Mouse (Mus musculus): ENCODE measurements at regions not wholly inside any gene's neighbourhood (a gene's known extent, or its start where the extent isn't known, plus 50 kb on each side); places are given as distances from the start of the nearest gene placed in this dataset.

- no peak for DNase-seq (ENCODE audit: low read depth, low spot score)
Observed at GRCm38 (mm10) chr13:60427755-60428385, 173.9 kb upstream of the Dapk1 start.

GRCm38 (mm10) chr13:60429148-60429547 lies 172.6 kb upstream of the Dapk1 start:
- DNase-seq (ENCODE audit: low read depth, low spot score), result no peak

- no peak for DNase-seq (ENCODE audit: low read depth, low spot score)
Observed at GRCm38 (mm10) chr13:60431412-60431811, 170.3 kb upstream of the Dapk1 start.

- no peak for DNase-seq (ENCODE audit: low read depth, low spot score)
Observed at GRCm38 (mm10) chr13:60434221-60435210, 167.2 kb upstream of the Dapk1 start.

DNA sequence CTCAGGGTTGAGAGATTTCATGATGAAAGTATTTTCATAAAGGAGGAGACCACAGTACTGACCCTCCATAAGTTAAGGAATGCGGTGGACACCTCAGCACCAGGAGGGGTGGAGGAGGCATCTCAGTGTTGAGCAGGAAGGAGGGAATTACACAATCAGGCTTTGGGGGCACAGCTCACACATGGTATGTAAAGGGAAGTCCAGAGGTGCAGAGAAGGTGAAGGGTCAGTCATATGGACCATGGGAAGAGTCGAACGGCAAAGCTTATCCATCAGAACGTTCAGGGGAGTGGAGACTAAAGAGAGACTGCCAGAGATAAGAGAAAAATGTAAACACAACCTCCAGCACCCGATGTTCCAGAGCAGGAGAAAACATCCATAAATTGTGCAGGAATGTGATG lies 166.4 kb upstream of the Dapk1 start:
- DNase-seq (ENCODE audit: low read depth, low spot score), result no peak

- no peak for DNase-seq (ENCODE audit: low read depth, low spot score)
Observed at GRCm38 (mm10) chr13:60438177-60438576, 163.6 kb upstream of the Dapk1 start.

DNA sequence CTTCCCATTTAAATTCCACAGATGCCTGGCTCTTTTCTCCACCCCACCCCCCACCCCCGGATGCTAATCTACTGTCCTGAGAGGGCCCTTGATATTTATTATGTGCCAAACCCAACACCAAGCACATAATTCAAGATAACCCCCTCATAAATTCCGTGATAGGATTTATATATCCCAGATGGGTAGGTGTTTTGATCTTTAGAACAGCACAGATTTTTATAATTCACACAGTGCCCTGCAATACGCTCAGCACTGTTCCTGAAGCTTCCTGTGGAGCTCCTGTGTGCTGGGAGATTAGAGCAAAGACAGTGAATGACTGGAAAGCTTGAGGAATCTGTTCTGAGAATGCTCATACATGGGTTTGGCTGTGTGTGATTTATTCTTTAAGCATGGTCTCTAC lies 161.2 kb upstream of the Dapk1 start:
- DNase-seq (ENCODE audit: low read depth, low spot score), result no peak

- no peak for DNase-seq (ENCODE audit: low read depth, low spot score)
Observed at GRCm38 (mm10) chr13:60445164-60445563, 156.6 kb upstream of the Dapk1 start.

DNA sequence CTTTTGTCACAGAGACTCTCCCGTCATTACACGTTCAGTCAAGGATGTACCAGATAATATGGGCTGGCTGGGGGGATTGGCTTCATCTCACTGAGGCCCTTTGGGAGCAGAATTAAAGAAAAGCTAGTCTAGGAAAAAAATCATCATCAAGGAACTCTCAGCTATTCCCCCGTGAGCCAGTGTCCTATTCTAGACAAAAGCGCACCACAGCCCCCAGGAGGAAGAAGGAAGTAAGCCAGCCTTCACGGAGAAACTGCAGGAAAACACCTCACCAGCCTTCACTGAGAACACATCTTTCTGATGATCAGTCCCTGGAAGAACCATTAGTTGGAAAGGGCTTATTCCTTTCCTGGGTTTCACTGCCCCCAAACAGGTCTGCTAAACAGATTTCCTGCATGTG lies 154.8 kb upstream of the Dapk1 start:
- DNase-seq (ENCODE audit: low read depth, low spot score), result no peak

- DNase-seq (ENCODE audit: low read depth, low spot score), result no peak
Observed at GRCm38 (mm10) chr13:60450721-60451506, 150.8 kb upstream of the Dapk1 start.

GRCm38 (mm10) chr13:60453821-60454483 lies 147.8 kb upstream of the Dapk1 start:
- no peak for DNase-seq (ENCODE audit: low read depth, low spot score)

- DNase-seq (ENCODE audit: low read depth, low spot score), result no peak
Observed at GRCm38 (mm10) chr13:60455033-60455619, 146.6 kb upstream of the Dapk1 start.

DNA sequence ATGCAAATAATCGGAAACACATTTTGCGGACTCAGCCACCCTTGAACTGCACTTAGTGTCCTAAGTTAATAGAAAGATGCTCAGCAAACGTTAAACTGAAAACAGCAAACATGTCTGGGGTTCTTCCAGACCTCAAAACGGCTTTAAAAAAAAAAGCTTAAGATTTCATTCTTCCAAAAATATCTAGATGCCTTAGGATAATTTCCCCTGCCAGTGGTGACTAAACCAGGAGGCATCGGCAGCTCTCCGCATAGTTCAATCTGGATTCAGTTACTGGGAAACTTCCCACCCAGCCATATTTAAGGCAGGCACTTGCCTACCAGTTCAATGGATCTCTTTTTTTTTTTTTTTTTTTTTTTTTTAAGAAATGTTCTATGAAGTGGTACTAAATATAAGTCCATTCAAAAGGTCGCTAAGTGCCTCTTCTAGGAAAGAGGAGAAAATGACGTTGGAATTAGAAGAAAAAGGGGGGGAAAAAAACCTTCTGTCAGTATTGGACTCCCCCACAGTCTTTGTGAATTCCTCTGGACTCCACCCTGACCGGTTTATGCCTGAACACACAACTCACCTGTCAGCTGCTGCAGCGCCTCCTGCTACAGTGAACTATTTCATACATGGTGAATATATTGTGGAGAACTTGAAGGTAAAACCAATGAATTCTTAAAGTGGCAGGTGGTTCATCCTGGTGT lies 145.7 kb upstream of the Dapk1 start:
- DNase-seq (ENCODE audit: low read depth, low spot score), result no peak

DNA sequence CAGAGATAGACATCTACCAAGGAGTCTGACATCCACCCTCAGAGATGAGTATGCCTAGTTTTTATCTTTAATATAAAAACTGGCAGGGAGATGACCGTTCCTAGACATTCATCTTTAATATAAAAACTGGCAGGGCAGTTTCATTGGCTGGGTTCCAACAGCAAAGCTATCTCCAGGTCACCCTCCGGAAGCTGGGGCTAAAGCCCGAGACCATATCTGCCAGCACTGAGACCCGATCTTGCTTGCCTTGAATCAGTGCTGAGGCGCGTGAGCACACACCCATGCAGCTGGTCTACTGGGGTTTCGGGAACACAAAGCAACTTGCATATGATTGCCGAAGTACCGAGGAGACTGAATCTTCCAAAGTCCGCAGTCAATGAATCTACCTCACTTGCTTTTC lies 144.5 kb upstream of the Dapk1 start:
- no peak for DNase-seq (ENCODE audit: low read depth, low spot score)

DNA sequence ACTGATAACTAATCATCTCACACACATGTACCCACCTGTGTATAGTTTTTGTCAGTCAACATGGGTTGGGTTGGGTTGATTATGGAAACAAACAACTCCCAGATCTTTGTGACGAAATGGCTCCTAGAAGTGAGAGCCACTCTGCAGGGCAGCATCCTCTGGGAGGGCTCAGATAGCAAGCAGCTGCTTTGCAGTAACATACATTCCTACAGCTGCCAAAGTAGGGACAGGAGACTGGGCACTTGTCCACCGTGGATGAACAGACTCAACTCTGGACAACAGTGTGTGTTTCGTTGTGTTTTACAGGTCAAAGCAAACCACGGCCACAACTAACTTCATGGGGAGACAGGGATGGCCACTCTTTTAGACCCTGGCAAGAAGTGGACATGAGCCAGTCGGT lies 142.7 kb upstream of the Dapk1 start:
- no peak for DNase-seq (ENCODE audit: low read depth, low spot score)

- no peak for DNase-seq (ENCODE audit: low read depth, low spot score)
Observed at GRCm38 (mm10) chr13:60466553-60467313, 135.0 kb upstream of the Dapk1 start.

DNA sequence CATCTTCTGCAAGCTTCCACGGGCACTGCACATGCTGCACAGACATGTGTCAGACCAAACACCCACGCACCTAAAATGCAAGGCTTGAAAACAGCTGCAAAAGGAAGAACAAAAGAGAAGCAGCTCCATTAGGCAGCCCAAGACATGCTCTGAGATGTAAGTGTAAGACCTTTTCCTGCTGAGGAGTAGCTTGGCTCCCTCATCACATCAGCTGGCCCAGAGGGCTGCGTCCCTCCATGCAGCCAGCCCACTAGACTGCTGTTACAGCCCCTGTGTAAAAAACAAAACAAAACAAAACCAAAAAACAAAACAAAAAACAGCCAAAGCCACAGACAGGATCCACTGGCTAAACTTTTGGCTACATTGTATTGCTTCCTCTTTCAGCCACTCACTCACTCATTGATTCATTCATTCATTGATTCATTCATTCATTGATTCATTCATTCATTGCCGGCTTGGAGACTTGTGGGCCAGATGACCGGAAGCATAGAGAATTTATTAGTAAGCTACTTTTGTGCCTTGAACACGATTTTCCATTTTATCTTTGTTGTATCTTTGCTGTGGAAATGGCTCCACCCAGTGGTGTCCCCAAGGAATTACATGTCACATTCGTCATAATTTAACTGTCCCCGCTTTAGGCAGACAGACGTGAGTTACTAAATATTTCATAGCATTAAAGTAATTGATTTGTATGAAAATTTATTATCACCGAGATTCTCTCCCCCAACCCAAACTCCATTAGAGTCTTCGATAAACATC lies 133.7 kb upstream of the Dapk1 start:
- no peak for DNase-seq (ENCODE audit: low read depth, low spot score)

DNA sequence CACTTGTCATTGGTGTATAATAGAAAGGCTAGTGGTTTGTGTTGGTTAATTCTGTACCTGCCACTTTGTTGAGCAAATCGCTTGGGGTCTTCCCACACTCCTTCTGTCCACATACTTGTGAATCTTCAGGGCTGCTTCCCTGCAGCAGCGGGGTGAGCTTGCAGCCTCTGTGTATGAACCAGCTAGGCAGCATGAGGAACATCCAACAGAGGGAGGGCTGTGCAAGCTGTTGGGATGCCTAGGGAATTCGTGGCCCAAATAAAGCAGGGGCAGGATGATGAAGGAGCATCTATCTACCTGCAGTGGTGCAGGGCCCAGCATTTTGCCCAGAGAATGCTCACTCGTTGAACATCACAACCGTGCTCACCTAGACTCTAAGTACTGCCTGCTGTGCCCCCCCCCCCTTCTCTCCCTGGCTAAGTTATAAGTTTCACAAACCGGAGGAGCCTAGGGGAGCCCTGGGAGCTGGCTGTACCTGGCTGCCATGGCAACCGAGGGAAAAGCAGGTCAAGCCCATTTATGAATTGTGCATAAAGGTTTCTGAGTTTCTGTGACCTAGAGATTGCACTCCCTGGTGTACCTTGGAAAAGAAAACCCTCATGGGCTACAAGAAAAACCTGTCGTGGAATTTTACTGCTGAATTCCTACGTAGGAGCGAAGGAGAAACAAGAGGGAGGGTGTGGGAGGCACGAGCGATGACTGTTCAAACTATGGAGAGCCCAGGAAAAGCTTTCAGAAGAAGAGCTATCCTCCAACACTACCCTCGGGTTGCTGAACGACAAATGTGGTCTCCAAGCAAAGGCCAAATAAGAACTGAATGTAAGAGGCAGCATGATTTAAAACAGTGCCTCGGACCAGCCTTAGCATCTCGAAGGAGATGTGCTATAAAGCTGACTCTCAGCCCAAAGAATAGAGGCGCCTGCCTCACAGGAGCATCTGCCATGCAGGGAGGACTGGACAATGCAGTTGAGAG lies 131.0 kb upstream of the Dapk1 start:
- no peak for DNase-seq (ENCODE audit: low read depth, low spot score)
